Mouse (Mus musculus): ENCODE data around the gene Tor1b.

Gene Tor1b

DNA sequence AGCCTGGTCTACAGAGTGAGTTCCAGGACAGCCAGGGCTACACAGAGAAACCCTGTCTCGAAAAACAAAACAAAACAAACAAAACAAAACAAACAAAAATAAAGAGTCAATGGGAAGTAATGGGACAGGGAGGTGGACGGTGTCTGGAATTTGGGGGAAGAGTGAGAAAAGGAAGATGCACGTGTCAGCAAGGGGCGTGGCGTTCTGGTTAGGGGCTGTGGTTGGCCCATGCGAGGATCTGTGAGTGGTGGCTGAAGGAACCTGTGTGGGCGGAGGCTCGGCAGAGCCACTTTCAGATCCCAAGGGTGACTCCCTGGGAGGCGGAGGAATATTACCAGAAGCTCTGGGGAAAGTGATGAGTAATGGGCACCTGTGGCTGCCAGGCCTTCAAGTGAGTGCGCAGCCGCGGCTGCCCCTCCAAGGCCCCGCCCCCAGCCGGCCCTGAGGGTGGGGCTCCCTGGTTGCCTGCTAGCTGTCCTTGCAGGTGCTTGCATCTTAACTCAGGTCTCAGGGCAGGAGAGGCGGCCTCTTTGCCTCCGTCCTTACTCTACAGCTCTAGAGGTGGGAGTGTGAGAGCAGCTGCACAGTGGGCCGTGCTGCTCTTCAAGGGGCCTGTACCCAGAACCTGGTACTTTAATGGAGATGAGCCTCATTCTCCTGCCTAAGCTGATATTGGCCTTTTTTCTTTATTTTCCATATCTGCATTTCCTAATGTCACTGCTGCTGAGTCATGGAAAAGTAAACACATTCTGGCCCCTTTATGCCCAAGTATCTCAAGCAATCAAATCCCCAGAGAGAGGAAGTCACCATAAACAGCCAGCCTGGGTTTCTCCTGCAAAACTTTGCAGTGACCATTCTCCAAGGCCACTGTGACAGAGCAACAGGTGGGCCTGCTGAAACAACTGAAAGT is 32.6 kb downstream of the Tor1b start:
- DNase-seq (ENCODE audit: extremely low spot score, low spot score) = no peak

DNA sequence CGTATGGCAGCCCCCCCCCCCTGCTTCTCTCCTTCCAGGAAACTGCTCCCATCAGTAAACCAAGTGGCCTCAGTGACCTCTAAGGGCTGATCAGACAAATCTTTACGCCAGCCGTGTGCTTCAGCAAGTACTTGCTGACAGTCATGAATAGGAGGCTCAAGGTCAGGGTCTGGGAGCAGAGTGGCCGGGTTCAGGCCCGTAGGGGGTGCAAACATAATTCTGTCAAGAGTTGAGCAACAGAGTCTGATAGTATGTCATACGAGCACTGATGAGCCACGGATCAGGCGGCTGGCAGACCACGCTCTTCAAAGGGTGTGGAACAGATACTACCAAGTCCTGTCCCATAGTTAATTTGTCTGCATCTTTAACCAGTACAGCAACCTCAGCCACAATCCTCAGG is 37.5 kb downstream of the Tor1b start:
- DNase-seq (ENCODE audit: extremely low spot score, low spot score) = no peak

DNA sequence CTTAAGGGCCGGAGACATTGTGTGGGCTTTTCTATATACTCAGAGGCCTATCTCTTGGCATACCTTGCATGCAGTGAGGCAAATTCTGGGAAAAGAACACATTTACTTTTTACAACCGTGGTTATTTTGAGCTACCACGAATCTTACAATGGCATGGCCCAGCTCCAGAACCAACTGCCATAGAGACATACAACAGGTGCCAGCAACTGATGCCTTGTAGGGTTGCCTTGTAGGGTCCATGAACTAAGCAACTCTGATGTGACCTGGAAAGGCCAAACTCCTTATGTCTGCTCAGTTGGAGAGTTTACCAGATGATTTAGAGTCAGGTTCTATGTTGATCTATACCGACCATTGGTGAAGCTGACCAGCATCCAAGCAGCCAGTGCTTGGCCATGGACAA is 42.1 kb downstream of the Tor1b start:
- no peak for DNase-seq (ENCODE audit: extremely low spot score, low spot score)

DNA sequence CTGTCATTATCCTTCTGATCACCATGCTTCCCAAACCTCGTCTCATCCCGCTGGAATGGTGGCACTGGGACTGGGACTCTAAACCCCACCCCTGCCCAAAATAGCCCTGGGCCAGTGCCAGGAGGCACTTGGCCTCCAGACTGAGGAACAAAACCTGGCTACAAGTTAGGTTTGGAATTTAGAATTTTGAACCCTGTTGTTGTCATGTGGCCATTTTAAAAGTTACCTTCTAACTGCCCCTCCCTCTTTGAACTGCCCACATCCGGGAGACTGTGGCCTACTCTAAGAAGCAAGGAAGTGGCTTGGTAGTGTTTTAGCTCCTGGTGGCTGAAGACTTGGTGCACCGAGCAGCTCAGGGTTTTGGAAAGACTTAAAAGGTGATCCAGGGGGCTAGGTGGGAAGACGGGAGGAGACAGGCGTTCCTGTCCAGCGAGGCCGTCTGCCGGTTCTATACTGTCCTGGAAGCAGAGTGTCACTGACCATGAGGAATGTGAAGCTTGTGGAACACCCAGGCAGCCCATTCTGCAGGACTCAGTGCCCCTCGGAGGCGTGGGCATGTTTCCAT is 42.8 kb downstream of the Tor1b start:
- no peak for DNase-seq (ENCODE audit: extremely low spot score, low spot score)

DNA sequence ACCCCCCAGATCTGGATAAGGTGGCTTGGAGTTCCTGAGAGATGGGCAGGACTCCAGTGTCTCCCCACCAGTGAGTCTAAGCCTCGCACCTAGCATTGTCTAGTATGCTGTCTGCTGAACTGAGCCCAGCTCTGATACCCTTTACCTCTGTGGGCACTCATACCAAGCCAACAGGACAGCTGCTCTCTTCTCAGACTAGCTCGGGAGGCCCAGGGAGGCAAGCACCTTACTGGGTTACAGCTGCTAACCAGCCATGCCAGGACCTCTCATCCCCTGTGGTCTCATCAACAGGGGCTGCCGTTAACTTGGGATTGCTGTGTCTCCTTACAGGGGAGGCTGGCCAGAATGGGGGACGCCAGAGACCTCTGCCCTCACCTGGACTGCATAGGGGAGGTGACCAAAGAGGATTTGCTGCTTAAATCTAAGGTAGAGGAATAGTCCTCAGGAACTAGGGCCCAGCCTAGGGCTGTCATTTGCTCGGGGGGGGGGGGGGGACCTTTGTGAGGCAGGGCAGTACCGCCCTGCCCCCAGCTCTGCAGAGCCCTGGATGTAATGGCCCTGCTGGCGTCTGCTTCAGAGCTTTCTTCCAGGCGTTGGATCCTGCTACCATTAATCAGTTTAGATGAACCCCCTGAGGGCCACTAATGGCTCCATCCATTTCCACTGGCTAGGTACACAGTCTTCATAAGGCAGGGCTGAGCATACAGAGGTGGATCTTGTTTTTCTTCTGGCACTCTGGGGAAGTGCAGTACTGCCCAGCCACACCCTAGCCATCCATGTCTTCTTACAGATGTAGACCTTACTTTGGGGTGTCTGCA is 45.9 kb downstream of the Tor1b start:
- no peak for DNase-seq (ENCODE audit: extremely low spot score, low spot score)

DNA sequence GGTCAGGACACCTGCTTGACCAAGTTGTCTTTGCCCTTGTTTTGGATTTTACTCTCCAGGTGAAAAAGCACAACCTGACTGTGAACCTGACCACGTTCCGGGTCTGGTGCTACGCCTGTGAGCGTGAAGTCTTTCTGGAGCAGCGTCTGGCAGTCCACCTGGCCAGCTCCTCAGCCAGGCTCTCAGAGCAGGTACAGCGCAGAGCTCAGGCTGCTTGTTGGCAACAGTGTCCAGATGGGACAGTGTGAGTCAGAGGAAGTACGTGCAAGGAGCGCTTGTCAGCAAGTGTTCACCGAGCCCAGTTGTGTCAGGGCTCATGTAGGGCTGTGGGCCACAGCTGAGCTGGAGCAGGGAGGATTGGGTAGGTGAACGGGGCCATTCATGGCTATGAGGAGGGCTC is 50.1 kb downstream of the Tor1b start:
- no peak for DNase-seq (ENCODE audit: extremely low spot score, low spot score)

DNA sequence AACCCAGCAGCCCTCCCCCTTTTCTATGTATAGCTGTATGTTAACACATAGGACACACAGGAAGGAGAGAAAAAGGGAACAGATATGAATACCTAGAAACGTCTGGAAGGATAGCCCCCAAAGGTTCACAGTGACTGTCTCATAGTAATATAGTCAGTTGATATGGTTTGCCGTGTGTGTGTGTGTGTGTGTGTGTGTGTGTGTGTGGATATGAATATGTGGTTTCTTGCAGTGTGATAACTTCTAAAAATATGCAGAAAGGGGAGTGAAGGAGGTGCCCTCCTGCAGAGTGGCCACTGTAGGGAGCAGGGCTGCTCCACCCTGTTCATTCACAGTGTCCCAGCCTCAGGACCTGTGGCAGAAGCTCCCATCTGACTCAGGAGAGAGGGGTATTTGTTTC is 52.7 kb downstream of the Tor1b start:
- DNase-seq (ENCODE audit: extremely low spot score, low spot score) = no peak

DNA sequence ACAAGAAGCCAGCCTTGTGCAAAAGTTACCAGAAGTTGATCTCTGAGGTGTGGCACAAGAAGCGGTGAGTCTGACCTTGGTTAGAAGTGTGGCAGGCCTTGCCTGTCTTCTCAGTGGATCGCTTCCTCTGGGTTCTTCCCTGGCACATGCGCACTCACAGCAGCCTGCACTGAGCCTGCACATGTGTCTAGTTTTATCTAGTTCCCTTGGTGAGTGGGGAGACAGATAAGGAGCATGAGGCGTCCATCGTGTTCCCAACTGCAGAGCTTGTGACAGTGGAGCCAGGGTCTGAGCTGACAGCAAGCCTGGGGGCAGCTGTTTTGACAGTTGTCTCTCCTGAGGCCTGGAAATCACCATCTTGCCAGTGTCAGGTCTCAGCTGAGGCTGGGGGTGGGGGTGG is 53.7 kb downstream of the Tor1b start:
- no peak for DNase-seq (ENCODE audit: extremely low spot score, low spot score)

DNA sequence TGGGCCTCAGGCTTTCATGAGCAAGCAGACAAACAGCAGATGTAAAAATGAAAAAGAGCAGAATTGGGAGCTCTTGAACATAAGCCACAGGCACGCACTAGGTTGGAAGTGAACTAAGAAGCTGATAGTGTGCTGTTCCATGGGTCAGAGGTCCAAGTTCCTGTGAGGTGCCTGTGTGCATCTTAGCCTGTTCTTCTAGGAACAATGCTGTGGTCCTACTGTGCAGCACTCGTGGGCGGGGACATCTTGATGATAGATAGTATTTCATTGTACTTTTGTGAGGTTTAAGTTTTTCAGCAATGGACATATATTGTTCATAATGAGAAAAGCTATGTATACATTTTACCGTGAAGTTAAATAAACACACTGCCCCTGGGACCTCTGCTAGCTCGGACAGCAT is 54.4 kb downstream of the Tor1b start:
- no peak for DNase-seq (ENCODE audit: extremely low spot score, low spot score)

Data from neural tube, embryonic 10.5 days (tissue).